Mouse (Mus musculus): ENCODE measurements around the gene Phactr3. TPM values are rescaled to one million over a fixed set of nuclear protein-coding genes. Genes with fewer than 3 reads are reported as not detected.
A peak's percentile ranks its signal among the peaks of the same experiment; 100 is the strongest.
"Not testable (repeated sequence)": the region's sequence is repeated elsewhere in the genome, so short reads cannot be mapped to it uniquely, and the experiment has no call there.

Phactr3 gene
- 3.8 and 4.6 TPM in 2 replicates for polyA plus RNA-seq (2016; fragmentation: Nextera tagmentation; extraction: Ambion mirVana)

- peak within 1 kb of the TSS; percentile 69; the same call in 1 of the 2 replicates for H3K27ac ChIP-seq (replicated peaks)
- peaks cover 59% of the 10 kb centered on the region for H3K4me1 ChIP-seq
- peaks cover 50% of the 10 kb centered on the region for H3K27me3 ChIP-seq (replicated peaks; ENCODE audit: low read depth, poor library complexity, severe bottlenecking)
- 1% methylated on average over 45 of the region's 45 CpGs for WGBS
- DNase-seq (ENCODE audit: low spot score), result peak; percentile 58
- H3K9me3 ChIP-seq, result no peaks in the 10 kb centered on the region
- no peaks in the 10 kb centered on the region for H3K36me3 ChIP-seq (replicated peaks)
- peak within 1 kb of the TSS; percentile 66 for H3K4me3 ChIP-seq
These were observed at the start of gene Phactr3 for GRCm38 (mm10) chr2:178118801-178119560. TSS of gene Phactr3 (plus strand) at chr2:178118975.

GRCm38 (mm10) chr2:178078166-178078717, 40.5 kb upstream of the Phactr3 start, which contains the start of gene Zfp931:
TSS of gene Zfp931 (minus strand) at chr2:178078476.
- 0% methylated on average over 9 of the region's 14 CpGs for WGBS
- H3K4me3 ChIP-seq, result peak within 1 kb of the TSS; percentile 59

GRCm38 (mm10) chr2:178089586-178089985, 29.2 kb upstream of the Phactr3 start:
- H3K36me3 ChIP-seq (replicated peaks), result no peaks in the 10 kb centered on the region
- DNase-seq (ENCODE audit: low spot score), result no peak
- H3K27ac ChIP-seq (replicated peaks), result no peak overlapping the region
- no peaks in the 10 kb centered on the region for H3K9me3 ChIP-seq
- no peaks in the 10 kb centered on the region for H3K27me3 ChIP-seq (replicated peaks; ENCODE audit: low read depth, poor library complexity, severe bottlenecking)
- no peak overlapping the region for H3K4me3 ChIP-seq
- H3K4me1 ChIP-seq, result no peaks in the 10 kb centered on the region

More at GRCm38 (mm10) chr2:178078166-178078717, 40.5 kb upstream of the Phactr3 start, which contains the start of gene Zfp931:
- not testable (repeated sequence) for H3K36me3 ChIP-seq (replicated peaks); H3K4me1 ChIP-seq; H3K9me3 ChIP-seq; H3K27ac ChIP-seq (replicated peaks); DNase-seq (ENCODE audit: low spot score); H3K27me3 ChIP-seq (replicated peaks; ENCODE audit: low read depth, poor library complexity, severe bottlenecking)

GRCm38 (mm10) chr2:178098021-178098420, 20.8 kb upstream of the Phactr3 start:
- 4% methylated on average over 2 of the region's 2 CpGs for WGBS
- Histone ChIP-seq H3K4me1 (peaks cover 6% of the 10 kb centered on the region; the same call in 1 of the 2 replicates), H3K27me3 (replicated peaks; ENCODE audit: low read depth, poor library complexity, severe bottlenecking) (no peaks in the 10 kb centered on the region), H3K36me3 (replicated peaks) (no peaks in the 10 kb centered on the region), H3K9me3 (no peaks in the 10 kb centered on the region), H3K27ac (replicated peaks) (no peak overlapping the region), H3K4me3 (no peak overlapping the region)
- DNase-seq (ENCODE audit: low spot score), result peak; percentile 71

GRCm38 (mm10) chr2:178101957-178102356, 16.8 kb upstream of the Phactr3 start:
- Histone ChIP-seq H3K9me3 (no peaks in the 10 kb centered on the region), H3K36me3 (replicated peaks) (no peaks in the 10 kb centered on the region), H3K4me3 (no peak overlapping the region), H3K4me1 (peaks cover 6% of the 10 kb centered on the region; the same call in 1 of the 2 replicates), H3K27me3 (replicated peaks; ENCODE audit: low read depth, poor library complexity, severe bottlenecking) (no peaks in the 10 kb centered on the region), H3K27ac (replicated peaks) (no peak overlapping the region)
- WGBS, result 13% methylated on average over 7 of the region's 7 CpGs
- DNase-seq (ENCODE audit: low spot score), result peak; percentile 74

GRCm38 (mm10) chr2:178117946-178118345, 829 bp upstream of the Phactr3 start:
- Histone ChIP-seq H3K4me1 (peaks cover 50% of the 10 kb centered on the region), H3K36me3 (replicated peaks) (no peaks in the 10 kb centered on the region), H3K4me3 (no peak overlapping the region), H3K27me3 (replicated peaks; ENCODE audit: low read depth, poor library complexity, severe bottlenecking) (peaks cover 50% of the 10 kb centered on the region), H3K9me3 (no peaks in the 10 kb centered on the region), H3K27ac (replicated peaks) (no peak overlapping the region)
- 22% methylated on average over 12 of the region's 12 CpGs for WGBS
- DNase-seq (ENCODE audit: low spot score), result peak; percentile 64

GRCm38 (mm10) chr2:178119561-178120355, 983 bp downstream of the Phactr3 start:
- H3K36me3 ChIP-seq (replicated peaks), result no peaks in the 10 kb centered on the region
- H3K4me3 ChIP-seq, result peak overlapping the region; percentile 66
- H3K27me3 ChIP-seq (replicated peaks; ENCODE audit: low read depth, poor library complexity, severe bottlenecking), result peaks cover 50% of the 10 kb centered on the region
- WGBS, result 19% methylated on average over 19 of the region's 19 CpGs
- no peak overlapping the region for H3K27ac ChIP-seq (replicated peaks)
- peaks cover 59% of the 10 kb centered on the region for H3K4me1 ChIP-seq
- H3K9me3 ChIP-seq, result no peaks in the 10 kb centered on the region
- peak; percentile 52 for DNase-seq (ENCODE audit: low spot score)

GRCm38 (mm10) chr2:178120356-178120645, 1.5 kb downstream of the Phactr3 start:
- H3K4me1 ChIP-seq, result peaks cover 59% of the 10 kb centered on the region

GRCm38 (mm10) chr2:178120651-178121374, 2.0 kb downstream of the Phactr3 start:
- H3K9me3 ChIP-seq, result no peaks in the 10 kb centered on the region
- WGBS, result 87% methylated on average over 8 of the region's 8 CpGs
- no peaks in the 10 kb centered on the region for H3K36me3 ChIP-seq (replicated peaks)
- peak overlapping the region; percentile 65; the same call in 1 of the 2 replicates for H3K27ac ChIP-seq (replicated peaks)
- H3K27me3 ChIP-seq (replicated peaks; ENCODE audit: low read depth, poor library complexity, severe bottlenecking), result peaks cover 50% of the 10 kb centered on the region
- DNase-seq (ENCODE audit: low spot score), result no peak
- no peak overlapping the region for H3K4me3 ChIP-seq
- H3K4me1 ChIP-seq, result peaks cover 64% of the 10 kb centered on the region

More at GRCm38 (mm10) chr2:178120356-178120645, 1.5 kb downstream of the Phactr3 start:
- no peaks in the 10 kb centered on the region for H3K9me3 ChIP-seq
- no peak overlapping the region for H3K27ac ChIP-seq (replicated peaks)
- H3K27me3 ChIP-seq (replicated peaks; ENCODE audit: low read depth, poor library complexity, severe bottlenecking), result peaks cover 50% of the 10 kb centered on the region
- DNase-seq (ENCODE audit: low spot score), result peak; percentile 7
- H3K36me3 ChIP-seq (replicated peaks), result no peaks in the 10 kb centered on the region
- H3K4me3 ChIP-seq, result no peak overlapping the region

- H3K36me3 ChIP-seq (replicated peaks), result no peaks in the 10 kb centered on the region
- H3K27me3 ChIP-seq (replicated peaks; ENCODE audit: low read depth, poor library complexity, severe bottlenecking), result peaks cover 50% of the 10 kb centered on the region
- peaks cover 64% of the 10 kb centered on the region for H3K4me1 ChIP-seq
- 33% methylated on average over 2 of the region's 2 CpGs for WGBS
- H3K4me3 ChIP-seq, result no peak overlapping the region
- no peaks in the 10 kb centered on the region for H3K9me3 ChIP-seq
- peak overlapping the region; percentile 65 for H3K27ac ChIP-seq (replicated peaks)
- peak; percentile 11 for DNase-seq (ENCODE audit: low spot score)
These were observed 2.6 kb downstream of the Phactr3 start for GRCm38 (mm10) chr2:178121375-178121688.

- DNase-seq (ENCODE audit: low spot score), result peak; percentile 42
- Histone ChIP-seq H3K9me3 (no peaks in the 10 kb centered on the region), H3K4me1 (peaks cover 64% of the 10 kb centered on the region), H3K4me3 (no peak overlapping the region), H3K27ac (replicated peaks) (peak overlapping the region; percentile 31), H3K27me3 (replicated peaks; ENCODE audit: low read depth, poor library complexity, severe bottlenecking) (peaks cover 42% of the 10 kb centered on the region), H3K36me3 (replicated peaks) (no peaks in the 10 kb centered on the region)
- WGBS, result 26% methylated on average over 4 of the region's 4 CpGs
These were observed 3.3 kb downstream of the Phactr3 start for GRCm38 (mm10) chr2:178121946-178122665.

GRCm38 (mm10) chr2:178123466-178123865, 4.7 kb downstream of the Phactr3 start:
- no peaks in the 10 kb centered on the region for H3K36me3 ChIP-seq (replicated peaks)
- no peak overlapping the region for H3K4me3 ChIP-seq
- DNase-seq (ENCODE audit: low spot score), result peak; percentile 7
- H3K27me3 ChIP-seq (replicated peaks; ENCODE audit: low read depth, poor library complexity, severe bottlenecking), result peaks cover 33% of the 10 kb centered on the region
- 78% methylated on average over 15 of the region's 15 CpGs for WGBS
- H3K27ac ChIP-seq (replicated peaks), result no peak overlapping the region
- H3K9me3 ChIP-seq, result no peaks in the 10 kb centered on the region
- peaks cover 56% of the 10 kb centered on the region for H3K4me1 ChIP-seq

All from embryonic facial prominence, embryonic 10.5 days (tissue).